Mouse (Mus musculus): ENCODE results near the gene Serpina3m. TPM values are rescaled to one million over a fixed set of nuclear protein-coding genes. Genes with fewer than 3 reads are reported as not detected.
A peak's percentile ranks its signal among the peaks of the same experiment; 100 is the strongest.

The Serpina3m gene
- polyA plus RNA-seq, 1 experiment from 2014 or later, result not detected

GRCm38 (mm10) chr12:104403968-104404367 lies 65.7 kb downstream of the Serpina3m start:
- Histone ChIP-seq H3K4me1 (no peaks in the 10 kb centered on the region), H3K4me3 (no peak overlapping the region), H3K27ac (no peak overlapping the region), H3K27me3 (replicated peaks) (no peaks in the 10 kb centered on the region), H3K4me2 (no peak overlapping the region), H3K36me3 (no peaks in the 10 kb centered on the region), H3K9ac (no peak overlapping the region), H3K9me3 (replicated peaks) (no peaks in the 10 kb centered on the region)
- WGBS (ENCODE audit: insufficient replicate concordance), result 53% methylated on average over 5 of the region's 5 CpGs
- ATAC-seq, result no peak

GRCm38 (mm10) chr12:104406454-104406885 lies 68.2 kb downstream of the Serpina3m start, which contains the start of gene Serpina3n:
Gene Serpina3n, plus strand, starts transcription at chr12:104406729.
- Histone ChIP-seq H3K4me1 (no peaks in the 10 kb centered on the region), H3K27ac (no peak within 1 kb of the TSS), H3K36me3 (no peaks in the 10 kb centered on the region), H3K27me3 (replicated peaks) (no peaks in the 10 kb centered on the region), H3K9ac (no peak within 1 kb of the TSS), H3K4me2 (no peak within 1 kb of the TSS), H3K9me3 (replicated peaks) (no peaks in the 10 kb centered on the region), H3K4me3 (no peak within 1 kb of the TSS)
- ATAC-seq, result no peak
- 62% methylated on average over 4 of the region's 4 CpGs for WGBS (ENCODE audit: insufficient replicate concordance)

- H3K27ac ChIP-seq, result no peak overlapping the region
- H3K9ac ChIP-seq, result no peak overlapping the region
- no peaks in the 10 kb centered on the region for H3K4me1 ChIP-seq
- H3K4me3 ChIP-seq, result no peak overlapping the region
- no peaks in the 10 kb centered on the region for H3K9me3 ChIP-seq (replicated peaks)
- no peak overlapping the region for H3K4me2 ChIP-seq
- WGBS (ENCODE audit: insufficient replicate concordance), result 65% methylated on average over 6 of the region's 6 CpGs
- no peaks in the 10 kb centered on the region for H3K36me3 ChIP-seq
- no peak for ATAC-seq
- H3K27me3 ChIP-seq (replicated peaks), result no peaks in the 10 kb centered on the region
Observed at GRCm38 (mm10) chr12:104412507-104412906, 74.2 kb downstream of the Serpina3m start.

GRCm38 (mm10) chr12:104414576-104414975 lies 76.3 kb downstream of the Serpina3m start:
- Histone ChIP-seq H3K9me3 (replicated peaks) (no peaks in the 10 kb centered on the region), H3K4me1 (no peaks in the 10 kb centered on the region), H3K36me3 (no peaks in the 10 kb centered on the region), H3K27ac (no peak overlapping the region), H3K4me2 (no peak overlapping the region), H3K9ac (no peak overlapping the region), H3K4me3 (no peak overlapping the region), H3K27me3 (replicated peaks) (no peaks in the 10 kb centered on the region)
- ATAC-seq, result no peak
- 47% methylated on average over 2 of the region's 2 CpGs for WGBS (ENCODE audit: insufficient replicate concordance)

GRCm38 (mm10) chr12:104415625-104416315 lies 77.5 kb downstream of the Serpina3m start:
- no peak overlapping the region for H3K9ac ChIP-seq
- ATAC-seq, result no peak
- H3K4me3 ChIP-seq, result no peak overlapping the region
- no peak overlapping the region for H3K27ac ChIP-seq
- no peaks in the 10 kb centered on the region for H3K36me3 ChIP-seq
- 46% methylated on average over 6 of the region's 6 CpGs for WGBS (ENCODE audit: insufficient replicate concordance)
- no peaks in the 10 kb centered on the region for H3K27me3 ChIP-seq (replicated peaks)
- no peak overlapping the region for H3K4me2 ChIP-seq
- no peaks in the 10 kb centered on the region for H3K9me3 ChIP-seq (replicated peaks)
- no peaks in the 10 kb centered on the region for H3K4me1 ChIP-seq

GRCm38 (mm10) chr12:104418340-104419135 lies 80.3 kb downstream of the Serpina3m start:
- Histone ChIP-seq H3K27ac (no peak overlapping the region), H3K27me3 (replicated peaks) (no peaks in the 10 kb centered on the region), H3K4me3 (no peak overlapping the region), H3K4me1 (no peaks in the 10 kb centered on the region), H3K4me2 (peak overlapping the region; percentile 49), H3K36me3 (no peaks in the 10 kb centered on the region), H3K9me3 (replicated peaks) (no peaks in the 10 kb centered on the region), H3K9ac (no peak overlapping the region)
- no peak for ATAC-seq
- WGBS (ENCODE audit: insufficient replicate concordance), result 17% methylated on average over 15 of the region's 17 CpGs

- no peak overlapping the region for H3K27ac ChIP-seq
- H3K27me3 ChIP-seq (replicated peaks), result no peaks in the 10 kb centered on the region
- WGBS (ENCODE audit: insufficient replicate concordance), result 11% methylated on average over 2 of the region's 2 CpGs
- no peak for ATAC-seq
- H3K4me2 ChIP-seq, result no peak overlapping the region
- H3K9ac ChIP-seq, result no peak overlapping the region
- H3K9me3 ChIP-seq (replicated peaks), result no peaks in the 10 kb centered on the region
- H3K4me3 ChIP-seq, result no peak overlapping the region
- H3K36me3 ChIP-seq, result no peaks in the 10 kb centered on the region
- H3K4me1 ChIP-seq, result no peaks in the 10 kb centered on the region
Observed at GRCm38 (mm10) chr12:104419136-104419462, 80.8 kb downstream of the Serpina3m start.

- Histone ChIP-seq H3K4me3 (no peak overlapping the region), H3K27me3 (replicated peaks) (peaks cover 4% of the 10 kb centered on the region; the same call in 1 of the 2 replicates), H3K4me1 (no peaks in the 10 kb centered on the region), H3K36me3 (no peaks in the 10 kb centered on the region), H3K9ac (no peak overlapping the region), H3K27ac (no peak overlapping the region), H3K9me3 (replicated peaks) (no peaks in the 10 kb centered on the region), H3K4me2 (no peak overlapping the region)
- WGBS (ENCODE audit: insufficient replicate concordance), result 73% methylated on average over 11 of the region's 11 CpGs
- no peak for ATAC-seq
Observed at GRCm38 (mm10) chr12:104422615-104423392, 84.5 kb downstream of the Serpina3m start.

GRCm38 (mm10) chr12:104425591-104425990 lies 87.3 kb downstream of the Serpina3m start:
- Histone ChIP-seq H3K9me3 (replicated peaks) (no peaks in the 10 kb centered on the region), H3K9ac (no peak overlapping the region), H3K4me3 (no peak overlapping the region), H3K4me1 (no peaks in the 10 kb centered on the region), H3K36me3 (no peaks in the 10 kb centered on the region), H3K27ac (no peak overlapping the region), H3K27me3 (replicated peaks) (peaks cover 4% of the 10 kb centered on the region; the same call in 1 of the 2 replicates), H3K4me2 (no peak overlapping the region)
- WGBS (ENCODE audit: insufficient replicate concordance), result 60% methylated on average over 3 of the region's 3 CpGs
- no peak for ATAC-seq

GRCm38 (mm10) chr12:104426915-104427314 lies 88.6 kb downstream of the Serpina3m start:
- Histone ChIP-seq H3K9ac (no peak overlapping the region), H3K27me3 (replicated peaks) (peaks cover 4% of the 10 kb centered on the region; the same call in 1 of the 2 replicates), H3K4me1 (no peaks in the 10 kb centered on the region), H3K4me2 (no peak overlapping the region), H3K36me3 (no peaks in the 10 kb centered on the region), H3K9me3 (replicated peaks) (no peaks in the 10 kb centered on the region), H3K4me3 (no peak overlapping the region), H3K27ac (no peak overlapping the region)
- WGBS (ENCODE audit: insufficient replicate concordance), result 13% methylated on average over 7 of the region's 7 CpGs
- no peak for ATAC-seq

- ATAC-seq, result no peak
- Histone ChIP-seq H3K4me1 (no peaks in the 10 kb centered on the region), H3K4me3 (no peak overlapping the region), H3K4me2 (no peak overlapping the region), H3K27ac (no peak overlapping the region), H3K9me3 (replicated peaks) (no peaks in the 10 kb centered on the region), H3K9ac (no peak overlapping the region), H3K36me3 (no peaks in the 10 kb centered on the region), H3K27me3 (replicated peaks) (no peaks in the 10 kb centered on the region)
- 69% methylated on average over 10 of the region's 10 CpGs for WGBS (ENCODE audit: insufficient replicate concordance)
Observed at GRCm38 (mm10) chr12:104431359-104431758, 93.1 kb downstream of the Serpina3m start.

GRCm38 (mm10) chr12:104433214-104433613 lies 94.9 kb downstream of the Serpina3m start:
- WGBS (ENCODE audit: insufficient replicate concordance), result 48% methylated on average over 7 of the region's 7 CpGs
- no peaks in the 10 kb centered on the region for H3K4me1 ChIP-seq
- ATAC-seq, result no peak
- no peak overlapping the region for H3K27ac ChIP-seq
- no peak overlapping the region for H3K4me2 ChIP-seq
- H3K9ac ChIP-seq, result no peak overlapping the region
- H3K4me3 ChIP-seq, result no peak overlapping the region
- H3K9me3 ChIP-seq (replicated peaks), result no peaks in the 10 kb centered on the region
- no peaks in the 10 kb centered on the region for H3K27me3 ChIP-seq (replicated peaks)
- H3K36me3 ChIP-seq, result no peaks in the 10 kb centered on the region

Measured in liver, embryonic 12.5 days (tissue).